Mouse (Mus musculus) intestine, embryonic 14.5 days (tissue): ENCODE data around the gene Prpf38b. TPM values are rescaled to one million over a fixed set of nuclear protein-coding genes. Genes with fewer than 3 reads are reported as not detected.
A peak's percentile ranks its signal among the peaks of the same experiment; 100 is the strongest.

Source experiments
- ATAC-seq: fragments of 200-750 bp; cut with Nextera tagmentation; replicated peaks from 2 replicates; pipeline ENCODE4 v1.8.0; 2017; ENCODE audit warnings: low read depth, moderate number of reproducible peaks, moderate TSS enrichment, moderate library complexity; ENCODE audit not compliant: low FRiP score, low TSS enrichment
- DNase-seq: peaks from one replicate; pipeline ENCODE4 v3.0.0-alpha.2; 2018; ENCODE audit warnings: low spot score
- H3K27ac ChIP-seq: fragments of 300-500 bp; sonication (generic); 2 replicates; pipeline ENCODE4 v1.5.1; 2014; ENCODE audit warnings: low read depth, mild to moderate bottlenecking, control low read depth
- H3K27me3 ChIP-seq: fragments of 300-500 bp; sonication (generic); replicated peaks from 2 replicates; pipeline ENCODE4 v1.6.1; 2014; ENCODE audit warnings: low read length, control low read depth; ENCODE audit not compliant: control insufficient read depth, insufficient read depth
- H3K36me3 ChIP-seq: fragments of 300-500 bp; sonication (generic); 2 replicates; pipeline ENCODE4 v1.6.1; 2014; ENCODE audit warnings: low read length, control low read depth; ENCODE audit not compliant: control insufficient read depth, insufficient read depth
- H3K4me1 ChIP-seq: fragments of 300-500 bp; sonication (generic); replicated peaks from 2 replicates; pipeline ENCODE4 v1.6.1; 2014; ENCODE audit warnings: low read length, control low read depth, mixed read lengths; ENCODE audit not compliant: control insufficient read depth, insufficient read depth
- H3K4me2 ChIP-seq: fragments of 300-500 bp; sonication (generic); 2 replicates; pipeline ENCODE4 v1.6.1; 2014; ENCODE audit warnings: low read length
- H3K4me3 ChIP-seq: fragments of 300-500 bp; sonication (generic); 2 replicates; pipeline ENCODE4 v1.5.1; 2014; ENCODE audit warnings: low read depth, low read length, control low read depth, mixed read lengths
- H3K9ac ChIP-seq: fragments of 300-500 bp; sonication (generic); 2 replicates; pipeline ENCODE4 v1.6.1; 2014; ENCODE audit warnings: mild to moderate bottlenecking, low read length
- H3K9me3 ChIP-seq: fragments of 300-500 bp; sonication (generic); 2 replicates; pipeline ENCODE4 v1.6.1; 2016; ENCODE audit warnings: low read length, control low read depth; ENCODE audit not compliant: control insufficient read depth
- WGBS: fragments of 180-500 bp; shearing (Covaris S2); extraction: QIAGEN DNeasy Blood & Tissue Kit; methylation state at CpG from one replicate; pipeline ENCODE4 v1.1.7; 2014; 5-methylcytosine and 5-hydroxymethylcytosine counted together
- polyA plus RNA-seq: library from polyadenylated mRNA; unstranded; fragments of >200 nt; fragmentation: Nextera tagmentation; extraction: Ambion mirVana; gene quantifications from 2 replicates; pipeline ENCODE4 v1.2.1, GENCODE M21; 2014

Gene Prpf38b
- polyA plus RNA-seq, 1 experiment from 2014 or later, result 57.0 TPM

GRCm38 (mm10) chr3:108858231-108858770, 53.2 kb downstream of the Prpf38b start:
- peak; percentile 56 for DNase-seq
- Histone ChIP-seq H3K9me3 (no peaks in the 10 kb centered on the region), H3K36me3 (no peaks in the 10 kb centered on the region), H3K4me1 (peaks cover 20% of the 10 kb centered on the region), H3K9ac (no peak overlapping the region), H3K4me3 (no peak overlapping the region), H3K27ac (no peak overlapping the region), H3K4me2 (no peak overlapping the region), H3K27me3 (no peaks in the 10 kb centered on the region)
- ATAC-seq, result peak; percentile 54
- 38% methylated on average over 7 of the region's 7 CpGs for WGBS

- Histone ChIP-seq H3K4me2 (no peak overlapping the region), H3K36me3 (no peaks in the 10 kb centered on the region), H3K9me3 (no peaks in the 10 kb centered on the region), H3K27me3 (no peaks in the 10 kb centered on the region), H3K4me1 (peaks cover 20% of the 10 kb centered on the region), H3K9ac (no peak overlapping the region), H3K4me3 (no peak overlapping the region), H3K27ac (no peak overlapping the region)
- 89% methylated on average over 1 of the region's 1 CpGs for WGBS
- DNase-seq, result no peak
- no peak for ATAC-seq
These were observed 53.8 kb downstream of the Prpf38b start for GRCm38 (mm10) chr3:108857714-108858113.

- H3K4me1 ChIP-seq, result peaks cover 20% of the 10 kb centered on the region
- 43% methylated on average over 3 of the region's 3 CpGs for WGBS
- H3K9me3 ChIP-seq, result no peaks in the 10 kb centered on the region
- no peak overlapping the region for H3K9ac ChIP-seq
- H3K27me3 ChIP-seq, result no peaks in the 10 kb centered on the region
- no peak overlapping the region for H3K4me3 ChIP-seq
- no peak for DNase-seq
- H3K36me3 ChIP-seq, result no peaks in the 10 kb centered on the region
- ATAC-seq, result no peak
- no peak overlapping the region for H3K4me2 ChIP-seq
- no peak overlapping the region for H3K27ac ChIP-seq
These were observed 54.4 kb downstream of the Prpf38b start for GRCm38 (mm10) chr3:108857124-108857470.

GRCm38 (mm10) chr3:108856386-108857123, 55.0 kb downstream of the Prpf38b start:
- H3K4me1 ChIP-seq, result peaks cover 20% of the 10 kb centered on the region
- no peak overlapping the region for H3K4me2 ChIP-seq
- no peak overlapping the region for H3K27ac ChIP-seq
- no peak overlapping the region for H3K9ac ChIP-seq
- no peaks in the 10 kb centered on the region for H3K36me3 ChIP-seq
- 50% methylated on average over 8 of the region's 8 CpGs for WGBS
- H3K4me3 ChIP-seq, result no peak overlapping the region
- H3K9me3 ChIP-seq, result no peaks in the 10 kb centered on the region
- no peak for ATAC-seq
- H3K27me3 ChIP-seq, result no peaks in the 10 kb centered on the region
- no peak for DNase-seq

- H3K4me2 ChIP-seq, result no peak overlapping the region
- H3K27me3 ChIP-seq, result no peaks in the 10 kb centered on the region
- H3K4me1 ChIP-seq, result peaks cover 22% of the 10 kb centered on the region
- H3K4me3 ChIP-seq, result no peak overlapping the region
- no peaks in the 10 kb centered on the region for H3K36me3 ChIP-seq
- ATAC-seq (no peak), DNase-seq (no peak)
- no peaks in the 10 kb centered on the region for H3K9me3 ChIP-seq
- WGBS, result 58% methylated on average over 10 of the region's 10 CpGs
- H3K27ac ChIP-seq, result no peak overlapping the region
- no peak overlapping the region for H3K9ac ChIP-seq
These were observed 55.7 kb downstream of the Prpf38b start for GRCm38 (mm10) chr3:108855864-108856263.

GRCm38 (mm10) chr3:108855371-108855770, 56.2 kb downstream of the Prpf38b start:
- ATAC-seq (no peak), DNase-seq (no peak)
- Histone ChIP-seq H3K9ac (no peak overlapping the region), H3K4me2 (no peak overlapping the region), H3K4me1 (peaks cover 27% of the 10 kb centered on the region), H3K4me3 (no peak overlapping the region), H3K36me3 (no peaks in the 10 kb centered on the region), H3K27ac (peak overlapping the region; percentile 43; the same call in 1 of the 2 replicates), H3K27me3 (no peaks in the 10 kb centered on the region), H3K9me3 (no peaks in the 10 kb centered on the region)
- WGBS, result 55% methylated on average over 12 of the region's 12 CpGs

GRCm38 (mm10) chr3:108853266-108853665, 58.3 kb downstream of the Prpf38b start:
- Histone ChIP-seq H3K9ac (no peak overlapping the region), H3K27me3 (no peaks in the 10 kb centered on the region), H3K4me3 (no peak overlapping the region), H3K4me2 (no peak overlapping the region), H3K36me3 (no peaks in the 10 kb centered on the region), H3K9me3 (no peaks in the 10 kb centered on the region), H3K27ac (no peak overlapping the region), H3K4me1 (peaks cover 23% of the 10 kb centered on the region)
- 86% methylated on average over 1 of the region's 1 CpGs for WGBS
- DNase-seq (no peak), ATAC-seq (no peak)
